Mouse (Mus musculus) CD4-positive, CD25-positive, alpha-beta regulatory T cell, adult 4 months (primary cell): ENCODE data around the gene Dusp6. TPM values are rescaled to one million over a fixed set of nuclear protein-coding genes. Genes with fewer than 3 reads are reported as not detected.

Source experiments
- ATAC-seq: one replicate; pipeline ENCODE4 v1.8.0; 2017
- polyA plus RNA-seq, 2 experiments: library from polyadenylated mRNA; unstranded; fragments of 100-300 nt; shearing (Covaris generic); gene quantifications; one replicate each; pipeline ENCODE4 v1.2.1; 2017

Gene Dusp6
- polyA plus RNA-seq, 2 experiments from 2014 or later, result 23.4 to 38.0 TPM

GRCm38 (mm10) chr10:99274640-99275039 lies 11.6 kb downstream of the Dusp6 start:
- no peak for ATAC-seq

GRCm38 (mm10) chr10:99279067-99279880 lies 16.2 kb downstream of the Dusp6 start:
- ATAC-seq, result no peak

DNA sequence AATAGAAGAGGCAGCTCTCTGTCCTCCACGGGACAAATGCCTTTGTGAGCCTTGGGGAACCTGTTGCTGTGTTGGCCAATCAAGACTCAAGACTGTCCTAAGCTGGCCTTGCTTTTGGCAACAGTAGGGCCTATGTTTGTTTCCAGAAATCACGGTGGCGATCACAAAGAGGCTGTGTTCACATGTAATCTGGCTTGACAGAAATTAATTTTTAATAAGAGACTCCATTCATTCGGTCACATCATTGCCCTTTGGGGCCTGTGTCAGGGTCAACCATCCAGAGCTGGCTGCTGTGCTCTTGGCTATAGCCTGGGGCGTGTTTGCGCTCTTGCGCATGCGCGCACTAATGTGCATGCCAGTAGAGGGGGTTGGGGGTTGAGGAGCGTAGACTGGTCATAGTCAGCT lies 21.0 kb downstream of the Dusp6 start:
- no peak for ATAC-seq

GRCm38 (mm10) chr10:99284918-99285317 lies 21.9 kb downstream of the Dusp6 start:
- ATAC-seq, result peak; percentile 46

DNA sequence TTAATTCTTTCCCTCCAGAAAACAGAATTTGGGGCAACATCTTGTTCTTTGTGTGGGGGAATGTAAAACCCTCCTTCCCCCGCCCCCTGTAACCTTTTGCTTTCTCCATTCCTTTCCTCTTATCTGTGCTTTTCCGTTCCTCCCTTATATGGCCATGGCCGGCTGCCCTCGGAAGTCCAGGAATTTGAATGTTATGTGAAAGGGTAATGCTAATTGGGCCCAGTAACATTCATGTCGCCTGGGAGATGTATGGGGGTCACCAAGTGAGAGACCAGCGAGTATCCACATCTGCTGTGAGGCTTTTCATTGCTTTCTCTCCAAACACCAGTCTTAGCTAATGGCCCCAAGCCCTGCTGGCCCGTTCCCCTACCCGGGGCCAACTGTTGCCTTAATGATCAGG lies 22.7 kb downstream of the Dusp6 start:
- no peak for ATAC-seq

GRCm38 (mm10) chr10:99286213-99286612 lies 23.2 kb downstream of the Dusp6 start:
- ATAC-seq, result no peak

- ATAC-seq, result peak; percentile 14
Observed at GRCm38 (mm10) chr10:99286787-99287186, 23.8 kb downstream of the Dusp6 start.

DNA sequence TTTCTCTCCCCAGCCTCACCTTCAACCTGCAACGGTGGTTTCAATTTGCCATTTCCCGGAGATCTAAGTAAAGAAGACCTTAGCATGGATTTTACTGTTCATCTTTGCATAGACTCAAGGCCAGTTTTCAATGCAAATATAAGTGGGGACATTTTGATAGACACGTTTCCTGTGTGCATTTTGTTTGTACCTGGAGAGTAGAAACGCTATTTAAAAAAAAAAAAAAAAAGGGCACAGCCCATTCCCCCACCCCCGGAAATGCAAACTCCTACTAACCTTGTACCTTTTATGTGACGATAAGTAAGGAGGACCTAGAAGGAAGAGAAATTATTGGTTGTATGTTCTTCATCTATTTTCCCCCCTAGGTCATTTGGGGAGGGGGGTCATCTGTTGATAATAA lies 24.2 kb downstream of the Dusp6 start:
- peak; percentile 77 for ATAC-seq

DNA sequence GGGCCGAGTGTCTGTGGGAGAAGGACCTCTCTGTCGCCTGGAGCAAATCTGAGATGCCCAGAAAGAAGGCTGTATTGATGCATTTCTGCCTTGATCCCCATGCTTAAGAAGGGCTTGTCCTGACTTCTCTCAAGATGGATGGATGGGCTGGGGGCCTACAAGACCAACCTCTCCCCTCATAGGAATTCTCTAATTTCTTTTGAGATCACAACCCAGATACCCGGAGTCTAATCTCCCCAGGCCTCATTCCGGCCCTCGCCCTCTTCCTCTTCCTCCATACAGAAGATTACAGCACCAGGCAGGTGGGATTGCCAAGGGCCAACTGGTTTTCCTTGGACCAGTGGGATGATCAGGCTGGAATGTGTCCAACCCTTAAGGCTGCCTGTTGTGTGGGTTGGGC lies 26.1 kb downstream of the Dusp6 start:
- ATAC-seq, result no peak

- no peak for ATAC-seq
Observed at GRCm38 (mm10) chr10:99293111-99293640, 30.1 kb downstream of the Dusp6 start.

- no peak for ATAC-seq
Observed at GRCm38 (mm10) chr10:99297721-99298120, 34.7 kb downstream of the Dusp6 start.

DNA sequence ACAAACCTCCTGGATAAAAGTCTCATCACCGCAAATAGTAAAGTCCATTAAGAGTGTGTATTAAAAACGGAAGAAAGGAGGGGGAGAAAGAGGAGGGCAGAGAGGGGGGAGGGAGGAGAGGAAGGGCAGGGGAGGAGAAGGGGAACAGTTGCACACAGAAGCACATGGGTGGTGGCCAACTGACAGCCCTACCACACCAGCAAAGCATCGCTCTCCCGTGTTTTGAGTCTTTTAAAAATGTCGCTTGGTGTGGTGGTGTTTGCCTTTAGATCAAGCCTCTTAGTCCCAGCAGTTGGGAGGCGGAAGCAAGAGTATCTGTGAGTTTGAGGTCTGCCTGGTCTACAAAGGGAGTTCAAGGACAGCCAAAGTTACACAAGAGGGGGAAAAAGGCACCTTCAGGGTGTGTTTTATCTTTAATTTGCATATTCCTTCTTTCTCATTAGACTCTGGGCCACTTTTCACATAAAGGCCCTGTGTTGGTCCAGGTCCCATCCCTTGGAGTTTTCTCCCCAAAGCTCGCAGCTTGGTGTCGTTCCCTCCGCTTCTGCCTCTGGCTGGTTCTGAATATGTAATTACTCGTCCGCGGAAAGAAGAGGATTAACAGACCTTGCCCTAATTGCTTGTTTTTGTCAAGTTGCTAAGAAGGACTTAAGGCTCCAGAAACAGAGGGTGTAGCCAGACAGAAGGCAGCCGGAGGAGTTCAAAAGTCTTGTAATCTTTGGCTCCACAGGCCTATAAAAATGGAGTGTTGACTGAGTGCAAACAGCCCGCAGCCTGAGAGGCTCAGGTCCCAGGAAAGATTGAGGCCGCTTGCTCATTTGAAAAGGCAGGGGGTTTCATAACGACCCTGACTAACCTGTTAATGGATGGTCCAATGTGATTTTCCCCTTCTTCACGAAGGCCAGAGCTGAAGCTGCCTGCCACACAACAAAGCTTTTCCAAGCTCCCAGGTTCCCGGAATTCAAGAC lies 35.6 kb downstream of the Dusp6 start:
- ATAC-seq, result no peak

GRCm38 (mm10) chr10:99299303-99299702 lies 36.3 kb downstream of the Dusp6 start:
- ATAC-seq, result no peak

DNA sequence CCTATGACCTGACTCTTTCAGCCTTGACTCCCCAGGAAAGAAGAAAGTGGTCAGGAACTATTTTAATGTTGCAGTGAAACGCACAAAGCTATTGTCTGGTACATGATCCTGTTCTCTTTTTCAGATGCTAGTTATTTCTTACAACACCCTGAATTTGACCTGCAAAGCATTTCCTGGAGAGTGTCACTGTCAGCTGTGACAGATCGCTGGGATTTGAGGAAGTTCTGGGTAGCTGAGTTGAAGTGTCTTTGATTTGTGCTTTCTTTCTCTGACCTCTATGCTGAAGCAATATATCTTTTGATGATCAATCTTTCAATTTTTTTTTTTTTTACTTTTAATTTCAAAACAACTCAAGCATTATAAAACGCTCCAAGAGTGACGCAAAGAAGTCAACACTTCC lies 39.0 kb downstream of the Dusp6 start:
- no peak for ATAC-seq

DNA sequence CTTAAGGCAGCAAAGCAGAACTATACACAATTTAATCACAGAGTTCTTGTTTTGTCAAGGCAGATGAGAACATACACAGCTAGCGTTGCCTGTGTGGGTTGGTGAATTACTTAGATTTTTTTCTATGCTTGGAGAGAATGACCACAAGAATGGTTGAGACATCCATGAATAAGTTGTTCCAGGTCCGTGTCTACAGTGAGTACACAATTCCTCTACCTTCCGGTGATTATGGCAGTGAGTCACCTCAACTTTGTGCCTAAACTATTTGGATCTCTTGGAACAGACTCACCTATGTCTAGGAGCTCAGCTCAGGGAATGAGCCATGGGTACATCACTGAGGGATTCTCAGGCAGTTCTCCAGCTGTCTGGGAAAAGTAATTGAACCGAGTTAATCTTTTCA lies 45.8 kb downstream of the Dusp6 start:
- no peak for ATAC-seq

GRCm38 (mm10) chr10:99309617-99310016 lies 46.6 kb downstream of the Dusp6 start:
- ATAC-seq, result no peak

DNA sequence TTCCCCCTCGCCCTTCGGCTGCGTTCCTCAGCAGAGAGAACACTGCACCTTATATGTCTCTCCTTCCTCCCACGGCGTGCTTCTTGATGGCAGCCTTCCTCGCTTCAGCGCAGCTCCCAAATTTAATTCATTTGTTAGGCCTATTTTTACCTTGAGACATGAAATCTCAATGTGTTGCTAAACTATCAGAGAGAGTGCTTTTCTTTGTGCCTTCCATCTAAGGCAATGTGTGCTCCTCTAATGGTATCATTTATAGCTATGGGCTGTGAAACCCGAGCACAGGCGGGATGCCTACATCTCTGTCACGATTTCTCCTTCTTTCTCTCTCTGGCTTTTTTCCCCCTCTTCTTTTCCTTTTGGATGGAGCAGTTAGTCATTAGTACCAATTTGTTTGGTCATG lies 47.2 kb downstream of the Dusp6 start:
- no peak for ATAC-seq

DNA sequence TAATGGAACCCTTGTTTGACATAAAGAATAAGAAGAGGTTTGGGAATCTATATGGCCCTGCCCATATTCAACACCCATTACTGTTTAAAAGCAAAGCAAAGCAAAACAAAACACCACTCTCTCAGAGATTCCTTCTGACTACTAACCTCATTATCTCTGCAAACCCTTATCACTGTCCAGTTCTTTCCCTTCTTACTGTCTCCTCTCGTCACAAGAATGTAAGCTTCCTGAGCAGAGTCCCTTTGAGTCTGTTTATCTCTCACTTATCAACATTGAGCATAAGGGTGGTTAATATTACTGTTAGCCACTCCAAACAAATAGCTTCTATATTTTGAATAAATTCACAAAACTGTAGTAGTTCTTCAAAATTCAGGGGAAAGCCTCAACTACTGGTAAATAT lies 48.9 kb downstream of the Dusp6 start:
- no peak for ATAC-seq

- no peak for ATAC-seq
Observed at GRCm38 (mm10) chr10:99314366-99314765, 51.3 kb downstream of the Dusp6 start.

DNA sequence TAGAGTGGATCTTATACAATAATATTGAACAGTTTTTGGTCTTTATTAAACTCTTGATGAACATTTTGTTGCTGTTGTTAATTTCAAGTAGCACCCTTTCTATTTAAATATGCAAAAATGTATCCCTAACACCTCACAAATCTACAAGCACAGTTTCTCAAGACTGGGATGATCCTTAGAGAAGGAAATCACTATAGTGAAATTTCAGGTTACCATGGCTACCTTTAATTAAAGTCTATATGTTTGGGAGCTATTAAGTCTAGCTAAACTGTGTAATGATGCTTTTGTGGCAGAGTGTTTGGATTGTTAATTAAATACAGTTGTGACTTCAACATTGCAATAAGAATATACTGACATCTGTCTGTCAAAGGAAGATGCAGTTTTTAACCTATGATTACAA lies 54.0 kb downstream of the Dusp6 start:
- no peak for ATAC-seq
